Mouse (Mus musculus) spleen, embryonic (tissue): ENCODE measurements around the gene Ispd.
"Not testable (repeated sequence)": the region's sequence is repeated elsewhere in the genome, so short reads cannot be mapped to it uniquely, and the experiment has no call there.

ENCODE experiments used
- CTCF ChIA-PET: fragments of 350-600 bp; sonication (Branson Sonifier 250); formaldehyde crosslinking; loops from one replicate; lab custom pipeline; 2022; lab: Charles Lee

Ispd gene

DNA sequence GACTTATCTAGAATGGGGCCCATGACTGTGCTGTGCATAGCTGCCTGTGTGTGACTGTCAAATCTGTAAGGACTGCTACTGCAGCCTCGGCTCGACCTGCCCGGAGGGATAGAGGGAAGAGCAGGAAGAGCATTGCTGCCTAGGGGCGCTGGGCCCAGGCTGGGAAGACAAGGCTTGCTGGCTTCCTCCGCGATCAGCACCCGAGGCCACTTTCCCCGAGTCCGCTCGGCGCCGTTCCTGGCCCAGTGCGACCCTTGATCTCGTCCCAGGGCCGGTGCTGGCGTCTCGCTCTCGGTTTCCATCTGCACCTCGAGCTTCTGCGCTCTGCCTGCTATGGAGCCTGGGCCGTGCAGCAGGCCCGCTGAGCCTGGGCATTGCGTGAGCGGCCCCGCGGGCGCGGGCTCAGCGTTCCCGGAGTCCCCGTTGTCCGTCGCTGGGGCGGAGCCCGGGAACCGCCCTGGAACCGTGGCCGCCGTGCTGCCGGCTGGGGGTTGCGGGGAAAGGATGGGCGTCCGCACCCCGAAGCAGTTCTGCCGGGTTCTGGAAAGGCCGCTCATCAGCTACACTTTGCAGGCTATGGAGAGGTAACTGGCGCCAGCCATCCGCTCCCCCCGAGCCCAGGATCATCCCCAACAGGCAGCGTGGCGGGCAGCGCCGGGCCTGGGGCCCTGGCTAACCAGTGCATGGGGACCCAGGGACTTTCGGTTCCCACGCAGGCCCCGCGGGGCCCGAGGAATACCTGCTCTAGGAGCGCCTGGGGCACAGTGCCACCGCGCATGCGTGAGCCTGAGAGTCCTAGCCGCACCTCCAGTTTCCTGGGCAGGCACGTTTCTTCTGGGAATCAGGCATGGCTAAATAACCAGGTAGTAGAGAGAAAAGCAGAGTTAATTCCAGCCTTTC, at the start of gene Ispd, which contains the start of gene D630036H23Rik:
TSS of gene Ispd (plus strand) at position 10 of the 900 bp plus-strand sequence.
TSS of gene D630036H23Rik (minus strand) at position 741 of the 900 bp plus-strand sequence.
- CTCF ChIA-PET: no interaction called here

DNA sequence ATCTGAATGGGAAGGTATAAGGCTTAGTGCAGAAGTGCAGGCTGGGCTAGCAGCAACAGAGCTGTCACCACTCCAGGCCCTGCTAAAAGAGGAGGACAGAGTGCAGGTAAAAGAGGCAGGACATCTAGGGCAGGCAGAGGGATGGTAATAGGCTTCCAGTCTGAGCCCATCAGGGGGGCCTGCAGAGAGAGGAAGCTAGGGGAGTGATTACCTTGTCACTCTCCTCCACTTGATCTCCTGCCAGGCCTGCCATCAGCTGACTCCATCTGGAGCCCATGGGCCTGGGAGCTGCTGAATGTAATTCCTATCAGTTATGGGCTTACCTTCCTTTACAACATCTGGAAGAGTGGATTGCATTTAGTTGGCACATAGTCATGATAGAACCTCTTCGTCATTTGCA, 48.6 kb upstream of the Ispd start:
- CTCF ChIA-PET: no interaction called here

DNA sequence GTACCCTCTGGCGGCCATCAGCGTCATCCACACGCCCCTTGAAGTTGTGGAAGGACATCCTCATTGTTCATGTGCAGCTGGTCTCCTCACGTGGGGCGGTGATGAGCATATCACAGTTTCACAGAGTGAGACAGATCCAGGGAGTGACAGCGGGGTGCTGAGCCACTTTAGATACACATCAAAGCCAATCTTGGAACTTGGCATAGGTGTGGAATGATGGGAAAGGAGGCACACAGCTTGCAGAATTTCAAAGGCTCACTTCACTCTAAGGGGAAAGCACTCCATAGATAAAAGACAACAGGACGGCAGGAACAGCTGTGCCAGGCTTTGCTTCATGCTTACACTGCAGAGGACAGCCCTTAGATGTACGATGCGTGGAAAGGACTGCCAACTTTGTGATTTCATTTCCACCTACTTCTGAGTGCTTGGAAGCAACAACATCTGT, 47.4 kb upstream of the Ispd start:
- CTCF ChIA-PET: no interaction called here

DNA sequence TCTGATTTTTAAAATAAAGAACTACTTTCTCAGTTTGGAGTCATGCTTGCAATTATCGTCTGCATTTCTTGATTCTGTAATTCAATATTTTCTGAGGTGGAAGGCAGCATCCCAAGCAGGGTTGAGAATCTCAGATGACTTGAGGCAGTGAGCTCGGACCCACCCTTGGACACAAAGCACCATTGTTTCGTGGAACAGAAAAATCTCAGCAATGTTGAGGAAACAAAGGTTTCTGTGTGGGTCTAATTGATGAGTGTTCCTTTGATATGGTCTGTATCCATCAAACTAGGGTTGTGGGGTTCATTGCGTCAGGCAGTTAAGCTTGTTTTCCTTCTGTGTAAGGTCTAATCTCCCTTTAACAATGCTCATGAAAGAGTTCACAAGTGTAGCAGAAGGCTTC, 37.1 kb upstream of the Ispd start:
- CTCF ChIA-PET: no interaction called here

DNA sequence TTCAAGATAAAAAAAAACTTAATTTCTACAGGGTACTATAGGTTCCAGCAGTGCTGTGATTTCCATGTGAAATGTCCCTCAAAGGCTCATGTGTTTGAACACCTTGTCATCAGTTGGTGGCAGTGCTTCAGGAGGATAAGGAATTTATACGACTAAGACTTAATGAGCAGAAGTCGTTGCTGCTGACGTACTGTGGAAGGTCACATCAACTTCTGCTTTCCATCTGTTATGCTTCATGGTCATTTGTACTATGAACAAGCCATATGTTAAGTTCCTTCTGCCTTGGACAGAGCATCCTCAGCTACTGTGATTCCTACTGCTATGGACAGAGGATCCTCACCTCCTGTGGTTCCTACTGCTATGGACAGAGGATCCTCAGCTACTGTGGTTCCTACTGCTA, 21.2 kb upstream of the Ispd start:
- CTCF ChIA-PET: interaction anchor here (0.6 kb wide), 1 partner anchor 153 kb away, joined by 3 read pairs; no protein-coding TSS in a partner anchor

DNA sequence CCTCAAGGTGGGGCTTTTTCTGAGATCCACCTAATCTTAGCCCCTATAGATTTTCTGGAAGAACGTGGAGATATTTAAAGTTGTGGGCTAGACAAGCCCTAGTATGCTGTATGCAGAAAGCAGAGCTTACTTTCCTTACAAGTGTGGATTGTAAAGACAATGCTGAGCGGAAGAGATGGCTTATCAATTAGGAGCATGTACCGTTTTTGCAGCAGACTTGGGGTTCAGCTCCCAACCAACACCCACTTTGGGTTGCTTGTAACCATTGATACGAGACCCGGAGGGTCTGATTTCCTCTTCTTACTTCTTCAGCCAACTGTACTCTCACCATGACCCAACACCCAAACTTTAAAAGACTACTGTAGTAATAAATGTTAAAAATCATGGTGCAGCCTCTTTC, 20.6 kb upstream of the Ispd start:
- CTCF ChIA-PET: no interaction called here

DNA sequence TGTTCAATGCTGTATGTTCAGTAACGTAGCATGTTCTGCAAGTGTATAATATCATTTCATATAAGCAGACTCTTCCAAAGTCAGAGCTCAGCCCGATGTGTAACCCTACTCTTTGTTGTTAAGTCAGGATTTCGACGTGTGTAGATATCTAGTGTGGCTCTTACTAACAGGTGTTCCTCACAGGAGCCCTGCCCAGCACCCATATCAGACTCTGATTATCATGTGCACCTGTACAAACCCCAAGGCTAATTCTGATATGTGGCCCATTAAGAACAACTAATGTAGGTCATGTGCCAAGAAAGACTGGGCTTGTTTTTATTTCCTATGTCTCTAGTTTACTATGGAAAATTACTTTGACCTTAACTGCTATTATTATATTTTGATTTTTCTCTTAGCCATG, 17.2 kb upstream of the Ispd start:
- CTCF ChIA-PET: no interaction called here

DNA sequence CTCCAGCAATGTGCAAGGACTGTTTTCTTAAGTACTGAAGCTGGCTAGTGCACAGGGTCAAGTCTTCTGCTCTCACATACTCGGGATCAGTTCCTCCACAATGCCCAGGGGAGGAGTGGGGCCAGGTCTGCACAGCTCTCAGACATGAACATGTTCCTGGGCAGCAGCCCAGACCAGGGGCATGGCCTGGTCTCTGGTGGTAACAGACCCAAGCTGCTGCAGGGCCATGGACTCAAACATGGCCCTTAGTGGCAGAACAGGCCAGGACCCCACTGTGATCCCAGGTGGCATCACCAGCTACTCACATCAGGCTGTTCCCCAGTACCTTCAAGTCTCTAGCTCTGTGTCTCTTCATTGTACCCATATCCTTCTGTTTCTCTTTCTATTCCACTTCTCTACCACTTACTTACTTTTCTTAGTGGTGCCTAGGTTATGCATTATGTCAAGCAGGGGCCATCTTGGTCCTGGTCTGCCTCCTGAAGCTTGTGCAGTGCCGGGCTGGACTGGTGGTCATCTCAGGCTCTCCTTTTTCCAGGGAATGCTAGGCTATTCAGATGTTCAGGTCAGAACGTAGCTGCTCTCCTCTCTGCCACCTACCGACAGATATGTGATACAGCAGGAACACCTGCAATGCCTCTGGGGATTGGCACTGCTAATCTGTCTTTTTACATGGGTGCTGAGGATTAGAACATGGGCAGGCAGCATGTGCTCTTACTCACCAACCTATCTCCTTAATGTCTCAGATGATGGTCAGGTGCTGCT, 7.8 kb upstream of the Ispd start:
- CTCF ChIA-PET: no interaction called here

DNA sequence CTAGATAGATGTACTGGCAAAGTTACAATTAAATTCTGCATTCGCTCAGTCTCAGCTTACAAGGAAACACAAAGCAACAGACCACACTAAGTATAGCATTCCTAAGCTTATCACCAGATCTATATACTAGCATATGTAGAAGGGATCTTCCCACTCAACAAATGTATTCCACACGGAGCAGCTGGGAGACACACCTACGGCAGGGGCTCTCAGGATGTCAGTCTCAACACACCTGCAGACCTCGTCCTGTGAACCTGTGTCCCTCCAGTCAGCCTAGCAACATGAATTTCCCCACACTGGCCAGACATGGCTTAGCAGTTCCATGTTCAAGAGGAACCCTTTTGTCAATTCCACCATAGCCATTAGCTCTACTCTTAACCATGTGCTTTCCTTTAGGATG, 4.9 kb upstream of the Ispd start:
- CTCF ChIA-PET: not testable (repeated sequence)

DNA sequence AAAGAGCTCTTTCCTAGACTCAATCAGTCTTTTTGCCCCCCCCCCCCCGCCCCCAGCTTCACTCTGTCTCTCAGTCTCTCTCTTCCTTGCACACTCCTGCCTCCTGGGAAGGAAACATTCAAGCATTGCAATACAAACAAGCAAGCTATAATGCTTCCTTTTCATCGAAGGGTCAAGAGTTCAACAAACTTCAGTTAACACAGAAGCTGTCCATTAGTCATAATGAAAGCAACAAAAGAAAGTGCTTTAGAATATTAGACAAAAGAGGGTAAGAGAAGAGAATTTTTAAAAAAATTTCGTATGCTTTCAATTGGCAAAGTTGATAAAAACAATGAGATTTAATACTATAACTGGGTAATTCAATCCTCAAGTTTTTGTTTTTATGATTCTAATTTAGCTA, 996 bp upstream of the Ispd start:
- CTCF ChIA-PET: no interaction called here

DNA sequence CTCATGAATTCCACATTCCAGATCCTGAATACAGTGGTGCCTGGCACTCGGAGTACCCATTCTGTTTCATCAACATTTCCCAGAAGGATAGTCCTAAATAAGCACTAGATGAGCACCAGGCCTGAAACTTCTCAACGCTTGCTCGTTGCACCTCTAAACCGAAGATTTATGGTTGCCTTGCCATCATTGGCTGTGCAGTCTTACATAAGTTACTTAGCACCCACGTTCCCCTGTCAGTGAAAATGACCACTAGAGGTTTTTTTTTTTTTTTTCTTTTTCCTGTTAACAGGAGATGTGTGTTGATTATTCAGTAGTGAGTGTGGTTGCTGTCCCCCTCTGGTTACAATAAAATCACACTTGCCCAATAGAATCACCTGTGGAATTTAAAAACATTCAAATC, 444 bp upstream of the Ispd start:
- CTCF ChIA-PET: no interaction called here

DNA sequence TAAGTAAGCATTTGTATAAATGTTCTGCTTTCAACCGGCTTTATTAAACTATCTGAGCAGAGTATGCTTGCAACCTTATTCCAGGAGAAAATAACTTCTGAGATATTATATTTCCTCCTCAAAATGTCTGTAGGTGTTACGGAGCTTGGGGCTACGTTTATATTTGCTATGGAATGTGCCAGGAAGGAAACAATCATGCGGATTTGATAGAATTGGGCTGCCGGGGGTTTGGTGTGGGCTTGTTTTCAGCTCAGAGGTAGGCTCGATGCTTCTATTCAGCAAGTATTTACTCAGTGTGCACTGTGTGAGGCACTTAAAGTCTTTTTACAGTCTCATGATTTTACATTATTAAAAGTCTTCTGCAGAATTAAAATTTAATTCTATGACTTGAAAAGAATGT, 4.1 kb downstream of the Ispd start:
- CTCF ChIA-PET: no interaction called here

DNA sequence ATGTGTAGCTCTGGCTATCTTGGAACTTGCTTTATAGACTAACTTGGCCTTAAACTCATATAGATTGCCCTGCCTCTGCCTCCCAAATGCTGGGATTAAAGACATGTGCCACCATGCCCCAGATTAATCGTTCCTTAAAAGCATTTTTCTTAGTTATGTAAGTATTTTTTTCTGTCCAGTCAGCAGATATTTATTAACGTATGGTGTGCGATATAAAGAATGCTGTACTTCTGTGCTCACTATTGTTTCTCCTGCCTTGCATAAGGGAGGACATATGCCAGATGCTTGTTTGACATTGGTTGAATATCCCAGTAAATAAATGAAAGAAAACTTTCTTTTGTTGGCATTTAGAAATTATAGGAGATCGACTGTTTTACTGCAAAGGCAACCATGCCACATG, 5.7 kb downstream of the Ispd start:
- CTCF ChIA-PET: interaction anchor here (0.8 kb wide), 1 partner anchor 167 kb away, joined by 3 read pairs; no protein-coding TSS in a partner anchor

DNA sequence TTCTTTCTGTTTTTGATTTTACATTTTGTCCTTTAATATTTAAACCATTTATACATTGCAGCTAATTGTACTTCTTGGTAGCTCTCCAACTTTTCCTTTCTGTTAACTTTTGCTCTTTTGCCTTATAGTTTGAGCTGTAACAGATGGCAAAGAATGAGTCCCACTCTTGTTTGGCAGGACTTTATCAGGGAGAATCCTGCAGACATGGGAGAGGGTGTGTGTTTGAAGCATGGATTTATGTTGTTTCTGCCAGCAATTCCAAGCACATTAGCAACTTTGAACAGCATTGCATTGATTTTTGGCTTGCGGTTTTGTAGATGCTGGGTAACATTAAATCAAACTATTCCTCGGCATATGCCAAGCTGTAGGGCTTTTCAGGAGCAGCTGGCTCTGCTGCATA, 13.9 kb downstream of the Ispd start:
- CTCF ChIA-PET: no interaction called here

DNA sequence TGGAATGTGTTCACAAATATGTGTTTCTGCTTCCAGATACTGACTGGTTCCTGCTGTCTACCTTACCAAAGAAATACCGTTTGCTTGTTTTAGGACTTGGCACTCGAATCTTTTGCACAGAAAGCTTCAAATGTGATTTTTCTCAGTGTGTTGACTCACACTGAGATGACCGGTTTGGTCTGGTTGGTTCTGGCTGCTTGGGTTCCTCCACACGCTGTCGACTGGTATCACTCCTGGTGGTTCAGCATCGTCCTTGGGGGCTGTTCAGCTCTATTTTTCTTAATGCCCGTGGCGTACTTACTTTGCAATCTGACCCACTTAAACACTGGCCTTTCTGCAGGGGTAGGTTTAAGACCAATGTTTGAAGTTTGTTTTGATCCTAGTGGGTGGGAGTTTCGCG, 42.4 kb downstream of the Ispd start:
- CTCF ChIA-PET: no interaction called here

DNA sequence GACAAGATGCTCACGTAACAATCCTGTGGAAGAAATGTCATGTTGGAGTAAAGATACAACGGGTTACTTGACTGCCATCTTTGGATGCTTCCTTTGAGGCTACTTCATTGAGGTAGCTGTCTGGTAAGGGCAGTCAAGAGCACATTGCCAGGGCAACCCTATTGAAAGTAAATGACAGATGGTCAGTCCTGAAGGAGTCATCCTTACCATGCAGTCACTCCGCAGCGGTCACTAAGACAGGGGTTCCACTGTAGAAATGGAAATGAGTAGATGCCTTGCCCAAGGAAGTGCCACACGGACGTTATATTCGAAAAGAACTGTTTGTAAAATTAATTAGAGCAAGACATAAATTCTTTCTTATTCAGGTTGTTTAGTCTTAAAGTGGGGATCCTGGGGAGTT, 44.0 kb downstream of the Ispd start:
- CTCF ChIA-PET: no interaction called here

DNA sequence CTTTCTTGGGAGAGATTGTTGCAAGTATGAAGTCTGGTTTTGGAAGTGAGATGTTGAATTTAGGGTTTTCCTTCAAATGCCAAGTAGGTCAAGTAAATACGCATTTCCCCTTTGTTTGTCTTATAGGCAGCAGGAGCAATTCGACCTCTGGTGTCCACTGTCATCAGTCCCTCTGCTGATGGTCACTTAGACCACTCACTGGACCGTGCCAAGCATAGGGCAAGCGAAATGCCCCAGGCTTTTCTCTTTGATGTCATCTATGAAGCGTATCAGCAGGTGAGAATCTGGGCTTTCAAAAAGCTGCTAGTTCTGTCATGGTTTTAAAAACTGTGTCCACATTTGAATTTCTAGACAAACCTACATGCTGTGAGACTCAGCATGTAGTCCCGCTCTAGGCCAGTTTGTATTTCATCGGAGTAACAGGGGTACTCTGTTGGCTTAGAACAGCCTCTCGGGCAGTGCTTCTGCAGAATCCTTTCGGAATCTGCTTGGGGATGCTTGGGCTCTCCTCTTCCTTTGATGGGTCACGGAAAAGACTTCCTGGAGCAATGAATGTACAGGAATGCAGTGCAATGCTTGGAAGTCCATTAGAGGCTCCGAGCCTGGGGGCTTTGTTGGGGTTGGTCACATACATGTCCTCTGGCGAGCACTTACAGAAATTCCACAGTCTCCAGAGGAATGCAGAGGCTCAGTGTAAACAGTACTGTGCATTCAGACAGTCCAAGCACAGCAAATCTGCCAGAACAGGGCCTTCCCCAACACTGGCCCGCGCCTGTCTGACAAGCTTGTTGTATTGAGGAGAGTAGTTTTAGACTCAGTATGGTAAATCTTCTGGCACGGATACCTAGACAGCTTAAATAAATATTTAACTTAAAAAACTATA, 45.2 kb downstream of the Ispd start:
- CTCF ChIA-PET: no interaction called here

DNA sequence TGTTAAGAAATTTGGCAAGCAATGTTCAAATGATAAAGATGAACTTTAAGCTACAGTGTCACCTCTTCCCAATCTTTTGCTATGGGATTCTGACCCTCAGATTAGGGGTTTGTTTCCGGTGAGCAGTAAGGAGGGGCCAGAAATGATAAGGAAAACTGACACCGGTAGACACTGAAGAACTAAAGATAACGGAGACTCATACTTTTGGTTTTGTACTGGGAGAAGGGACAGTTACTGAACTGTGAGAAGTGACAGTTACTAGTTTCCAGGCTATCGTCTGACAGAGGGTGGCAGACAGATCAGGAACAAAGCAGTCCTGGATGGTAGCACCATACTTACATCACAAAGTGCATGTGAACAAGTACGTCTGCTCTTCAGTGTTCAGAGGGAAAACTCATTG, 55.7 kb downstream of the Ispd start:
- CTCF ChIA-PET: no interaction called here

DNA sequence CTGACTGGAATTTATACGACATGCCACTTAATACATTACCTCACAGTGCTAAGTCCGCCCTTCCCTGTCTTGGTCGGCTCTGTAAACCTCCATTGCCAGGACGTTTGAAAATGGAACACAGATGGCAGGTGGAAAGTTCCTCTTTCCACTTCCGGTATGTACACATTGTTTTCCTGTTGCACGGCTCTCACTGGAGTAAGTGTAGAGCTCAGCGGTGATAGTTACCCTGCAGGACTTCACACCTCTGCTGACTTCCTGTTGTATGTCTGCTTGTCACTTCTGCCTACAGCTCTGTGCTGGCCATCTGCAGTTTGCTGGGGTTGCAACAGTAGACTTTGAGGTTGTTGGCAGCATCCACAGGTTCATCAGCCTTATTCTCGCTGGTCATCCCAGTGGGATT, 58.1 kb downstream of the Ispd start:
- CTCF ChIA-PET: no interaction called here

DNA sequence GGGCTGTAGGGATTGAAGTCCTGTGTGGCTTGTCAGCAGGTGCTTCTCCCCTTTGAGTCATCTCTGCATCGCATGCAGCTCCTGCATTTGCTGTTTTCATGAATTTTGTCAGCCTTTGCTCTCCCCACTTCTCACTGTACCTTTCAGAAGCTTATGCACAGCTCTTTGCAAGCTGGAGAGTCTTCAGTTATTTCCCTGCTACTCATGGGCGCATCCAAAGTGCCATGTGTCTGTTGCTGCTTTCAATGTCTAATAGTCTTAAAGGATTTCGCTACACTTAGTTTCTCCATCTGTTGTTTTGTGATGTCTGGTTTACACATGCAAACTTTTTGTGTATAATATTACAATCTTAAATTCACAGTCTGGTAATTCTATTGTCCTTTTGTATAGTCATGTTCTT, 74.8 kb downstream of the Ispd start:
- CTCF ChIA-PET: no interaction called here

DNA sequence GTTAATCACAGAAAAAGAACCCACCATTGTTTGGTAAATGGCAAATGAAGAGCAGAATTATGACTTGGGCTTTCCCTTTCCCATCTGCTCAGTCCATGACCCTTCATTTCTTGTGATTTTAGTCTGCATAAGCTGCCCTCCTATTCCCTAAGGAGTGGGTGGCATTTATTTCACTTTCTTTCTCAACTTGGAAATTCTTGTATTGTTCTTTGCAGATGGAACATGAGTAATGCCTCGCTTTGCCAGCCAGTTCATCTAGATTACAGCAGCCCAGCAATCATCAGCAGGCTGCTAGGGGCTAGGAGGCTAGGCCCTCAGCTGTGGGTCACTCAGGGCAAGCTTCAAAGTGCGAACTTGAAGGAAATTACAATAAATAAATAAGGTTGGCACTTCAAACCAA, 76.5 kb downstream of the Ispd start:
- CTCF ChIA-PET: no interaction called here
